Mouse (Mus musculus) stomach, embryonic 14.5 days (tissue): ENCODE measurements at regions not wholly inside any gene's neighbourhood (a gene's known extent, or its start where the extent isn't known, plus 50 kb on each side); places are given as distances from the start of the nearest gene placed in this dataset.

Experiments used
- ATAC-seq: fragments of 200-750 bp; cut with Nextera tagmentation; 2 replicates; pipeline ENCODE4 v1.8.0; 2017; ENCODE audit warnings: low read depth, moderate TSS enrichment; ENCODE audit not compliant: insufficient number of reproducible peaks, insufficient read depth, low FRiP score
- H3K27ac ChIP-seq: fragments of 300-500 bp; sonication (generic); 2 replicates; pipeline ENCODE4 v1.5.1; 2014; ENCODE audit warnings: mild to moderate bottlenecking, low read length, moderate library complexity, mixed read lengths
- H3K27me3 ChIP-seq: fragments of 300-500 bp; sonication (generic); 2 replicates; pipeline ENCODE4 v1.6.1; 2014; ENCODE audit warnings: low read length, control low read depth, mixed read lengths; ENCODE audit not compliant: control insufficient read depth, insufficient read depth
- H3K36me3 ChIP-seq: fragments of 300-500 bp; sonication (generic); 2 replicates; pipeline ENCODE4 v1.6.1; 2014; ENCODE audit warnings: mild to moderate bottlenecking, control low read depth, low read length, moderate library complexity, mixed read lengths; ENCODE audit not compliant: control insufficient read depth, insufficient read depth
- H3K4me1 ChIP-seq: fragments of 300-500 bp; sonication (generic); 2 replicates; pipeline ENCODE4 v1.6.1; 2014; ENCODE audit warnings: low read length, control low read depth, mixed read lengths; ENCODE audit not compliant: control insufficient read depth, insufficient read depth
- H3K4me2 ChIP-seq: fragments of 300-500 bp; sonication (generic); replicated peaks from 2 replicates; pipeline ENCODE4 v1.6.1; 2014; ENCODE audit warnings: low read depth, low read length, control low read depth
- H3K4me3 ChIP-seq: fragments of 300-500 bp; sonication (generic); 2 replicates; pipeline ENCODE4 v1.5.1; 2014; ENCODE audit warnings: low read depth, low read length, control low read depth
- H3K9ac ChIP-seq: fragments of 300-500 bp; sonication (generic); replicated peaks from 2 replicates; pipeline ENCODE4 v1.6.1; 2014; ENCODE audit warnings: low read depth, mild to moderate bottlenecking, control low read depth, low read length, moderate library complexity, mixed read lengths
- H3K9me3 ChIP-seq: fragments of 300-500 bp; sonication (generic); 2 replicates; pipeline ENCODE4 v1.6.1; 2016; ENCODE audit warnings: low read depth, low read length, control low read depth; ENCODE audit not compliant: control insufficient read depth
- WGBS: fragments of 180-500 bp; shearing (Covaris S2); extraction: QIAGEN DNeasy Blood & Tissue Kit; methylation state at CpG from one replicate; pipeline ENCODE4 v1.1.7; 2014; 5-methylcytosine and 5-hydroxymethylcytosine counted together

- Histone ChIP-seq H3K4me1 (peaks cover 18% of the 10 kb centered on the region), H3K9ac (no peak overlapping the region), H3K36me3 (no peaks in the 10 kb centered on the region), H3K4me3 (no peak overlapping the region), H3K27me3 (no peaks in the 10 kb centered on the region), H3K4me2 (no peak overlapping the region), H3K9me3 (no peaks in the 10 kb centered on the region), H3K27ac (no peak overlapping the region)
- no peak for ATAC-seq
- 67% methylated on average over 6 of the region's 6 CpGs for WGBS
Observed at GRCm38 (mm10) chr7:70512354-70512753, 145.8 kb upstream of the Nr2f2 start.

- ATAC-seq, result peak; percentile 83; the same call in 1 of the 2 replicates
- Histone ChIP-seq H3K9ac (no peak overlapping the region), H3K36me3 (no peaks in the 10 kb centered on the region), H3K27ac (peak overlapping the region; percentile 56; the same call in 1 of the 2 replicates), H3K4me3 (no peak overlapping the region), H3K27me3 (no peaks in the 10 kb centered on the region), H3K9me3 (no peaks in the 10 kb centered on the region), H3K4me1 (peaks cover 15% of the 10 kb centered on the region), H3K4me2 (no peak overlapping the region)
- WGBS, result 10% methylated on average over 7 of the region's 7 CpGs
Observed at GRCm38 (mm10) chr7:70505671-70506181, 139.2 kb upstream of the Nr2f2 start.

- Histone ChIP-seq H3K4me1 (peaks cover 14% of the 10 kb centered on the region), H3K9ac (no peak overlapping the region), H3K27ac (no peak overlapping the region), H3K4me2 (no peak overlapping the region), H3K9me3 (no peaks in the 10 kb centered on the region), H3K36me3 (no peaks in the 10 kb centered on the region), H3K27me3 (no peaks in the 10 kb centered on the region), H3K4me3 (no peak overlapping the region)
- WGBS, result 66% methylated on average over 4 of the region's 4 CpGs
- no peak for ATAC-seq
Observed at GRCm38 (mm10) chr7:70501821-70502220, 135.3 kb upstream of the Nr2f2 start.

GRCm38 (mm10) chr7:70496541-70497154 lies 130.1 kb upstream of the Nr2f2 start:
- Histone ChIP-seq H3K9ac (no peak overlapping the region), H3K4me2 (no peak overlapping the region), H3K36me3 (no peaks in the 10 kb centered on the region), H3K27ac (no peak overlapping the region), H3K9me3 (no peaks in the 10 kb centered on the region), H3K4me1 (peaks cover 7% of the 10 kb centered on the region; the same call in 1 of the 2 replicates), H3K4me3 (no peak overlapping the region), H3K27me3 (no peaks in the 10 kb centered on the region)
- WGBS, result 25% methylated on average over 8 of the region's 8 CpGs
- ATAC-seq, result no peak; the same call in 1 of the 2 replicates

GRCm38 (mm10) chr7:70484201-70484600 lies 117.7 kb upstream of the Nr2f2 start:
- Histone ChIP-seq H3K4me3 (no peak overlapping the region), H3K27ac (no peak overlapping the region), H3K4me1 (no peaks in the 10 kb centered on the region), H3K9me3 (no peaks in the 10 kb centered on the region), H3K27me3 (no peaks in the 10 kb centered on the region), H3K36me3 (no peaks in the 10 kb centered on the region), H3K4me2 (no peak overlapping the region), H3K9ac (no peak overlapping the region)
- no peak for ATAC-seq
- WGBS, result 75% methylated on average over 2 of the region's 2 CpGs

GRCm38 (mm10) chr7:70483536-70483935 lies 117.0 kb upstream of the Nr2f2 start:
- Histone ChIP-seq H3K4me2 (no peak overlapping the region), H3K9me3 (no peaks in the 10 kb centered on the region), H3K4me1 (no peaks in the 10 kb centered on the region), H3K27ac (no peak overlapping the region), H3K36me3 (no peaks in the 10 kb centered on the region), H3K9ac (no peak overlapping the region), H3K4me3 (no peak overlapping the region), H3K27me3 (no peaks in the 10 kb centered on the region)
- 87% methylated on average over 3 of the region's 3 CpGs for WGBS
- ATAC-seq, result no peak

- H3K4me1 ChIP-seq, result no peaks in the 10 kb centered on the region
- H3K36me3 ChIP-seq, result no peaks in the 10 kb centered on the region
- H3K27me3 ChIP-seq, result no peaks in the 10 kb centered on the region
- no peak overlapping the region for H3K4me3 ChIP-seq
- WGBS, result 66% methylated on average over 10 of the region's 10 CpGs
- no peak overlapping the region for H3K27ac ChIP-seq
- no peak overlapping the region for H3K4me2 ChIP-seq
- H3K9ac ChIP-seq, result no peak overlapping the region
- no peaks in the 10 kb centered on the region for H3K9me3 ChIP-seq
- ATAC-seq, result no peak
Observed at GRCm38 (mm10) chr7:70481880-70482279, 115.3 kb upstream of the Nr2f2 start.

- Histone ChIP-seq H3K4me3 (no peak overlapping the region), H3K27me3 (no peaks in the 10 kb centered on the region), H3K4me1 (no peaks in the 10 kb centered on the region), H3K9ac (no peak overlapping the region), H3K27ac (no peak overlapping the region), H3K9me3 (no peaks in the 10 kb centered on the region), H3K4me2 (no peak overlapping the region), H3K36me3 (no peaks in the 10 kb centered on the region)
- 75% methylated on average over 4 of the region's 4 CpGs for WGBS
- no peak for ATAC-seq
Observed at GRCm38 (mm10) chr7:70472786-70473185, 106.3 kb upstream of the Nr2f2 start.

- H3K27ac ChIP-seq, result no peak overlapping the region
- ATAC-seq, result no peak
- no peak overlapping the region for H3K4me3 ChIP-seq
- WGBS, result 94% methylated on average over 2 of the region's 2 CpGs
- no peaks in the 10 kb centered on the region for H3K27me3 ChIP-seq
- H3K4me1 ChIP-seq, result no peaks in the 10 kb centered on the region
- no peak overlapping the region for H3K4me2 ChIP-seq
- no peaks in the 10 kb centered on the region for H3K9me3 ChIP-seq
- H3K36me3 ChIP-seq, result no peaks in the 10 kb centered on the region
- no peak overlapping the region for H3K9ac ChIP-seq
Observed at GRCm38 (mm10) chr7:70470557-70470956, 104.0 kb upstream of the Nr2f2 start.
